Mouse (Mus musculus) megakaryocyte, embryonic 14.5 days (primary cell): ENCODE measurements around the gene Ecpas.

Experiments
- FLI1 ChIP-seq: IDR thresholded peaks from 2 replicates; pipeline ENCODE4 v1.6.1; 2012; ENCODE audit warnings: low read length, inconsistent platforms, mixed read lengths
- GATA1 ChIP-seq: IDR thresholded peaks from 3 replicates; pipeline ENCODE4 v1.6.1; 2012; ENCODE audit warnings: mixed read lengths, low read length, inconsistent platforms, borderline replicate concordance

DNA sequence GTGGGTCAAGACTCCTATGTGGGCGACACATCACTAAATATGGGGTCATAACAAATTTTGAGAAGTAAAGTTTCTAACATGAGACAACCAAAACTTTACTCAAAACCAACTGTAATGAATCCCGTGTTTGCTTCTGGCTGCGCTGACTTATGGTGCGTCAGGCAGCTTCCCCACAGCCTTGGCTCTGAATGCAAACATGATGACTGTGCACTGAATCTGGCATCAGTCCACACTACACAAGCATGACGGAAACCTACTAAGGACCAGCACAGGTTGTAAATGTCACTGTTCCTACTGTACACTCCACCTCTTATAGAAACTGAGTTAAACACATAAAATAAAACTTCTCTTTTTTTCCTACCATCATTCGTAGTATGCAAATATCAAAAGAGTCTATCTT, 45.3 kb downstream of the Ecpas start:
- TF ChIP-seq GATA1 (no peak), FLI1 (no peak)
